Mouse (Mus musculus): ENCODE measurements around the gene Blcap. TPM values are rescaled to one million over a fixed set of nuclear protein-coding genes. Genes with fewer than 3 reads are reported as not detected.

The Blcap gene
- 36.5 and 42.1 TPM in 2 replicates for polyA plus RNA-seq (2014; fragmentation: Nextera tagmentation; extraction: Ambion mirVana)

- H3K4me2 ChIP-seq = no peak within 1 kb of the TSS
- 0 out of 2 replicates have a peak, but pooled peaks cover 3% of the 10 kb centered on the region for H3K4me1 ChIP-seq (ENCODE audit: control insufficient read depth, insufficient read depth, low read length)
- no peaks in the 10 kb centered on the region for H3K9me3 ChIP-seq (replicated peaks; ENCODE audit: control insufficient read depth, low read length)
- no peaks in the 10 kb centered on the region for H3K36me3 ChIP-seq (ENCODE audit: control insufficient read depth, insufficient read depth, low read length)
- WGBS (ENCODE audit: insufficient replicate concordance) = 11% methylated on average over 6 of the region's 6 CpGs
- H3K27me3 ChIP-seq (ENCODE audit: control insufficient read depth, insufficient read depth, low read length) = no peaks in the 10 kb centered on the region
- no peak for ATAC-seq (replicated peaks; ENCODE audit: insufficient number of reproducible peaks, low FRiP score, low TSS enrichment)
- H3K27ac ChIP-seq (ENCODE audit: low read depth, low read length) = no peak within 1 kb of the TSS
- no peak within 1 kb of the TSS for H3K9ac ChIP-seq (ENCODE audit: low read depth, low read length)
- no peak within 1 kb of the TSS for H3K4me3 ChIP-seq (ENCODE audit: low read depth, low read length)
Measured at GRCm38 (mm10) chr2:157571224-157571832, at the start of gene Blcap. Blcap (minus strand) TSS chr2:157571274.

GRCm38 (mm10) chr2:157618393-157618792, 47.3 kb upstream of the Blcap start:
- peaks cover 8% of the 10 kb centered on the region; the same call in 1 of the 2 replicates for H3K27me3 ChIP-seq (ENCODE audit: control insufficient read depth, insufficient read depth, low read length)

DNA sequence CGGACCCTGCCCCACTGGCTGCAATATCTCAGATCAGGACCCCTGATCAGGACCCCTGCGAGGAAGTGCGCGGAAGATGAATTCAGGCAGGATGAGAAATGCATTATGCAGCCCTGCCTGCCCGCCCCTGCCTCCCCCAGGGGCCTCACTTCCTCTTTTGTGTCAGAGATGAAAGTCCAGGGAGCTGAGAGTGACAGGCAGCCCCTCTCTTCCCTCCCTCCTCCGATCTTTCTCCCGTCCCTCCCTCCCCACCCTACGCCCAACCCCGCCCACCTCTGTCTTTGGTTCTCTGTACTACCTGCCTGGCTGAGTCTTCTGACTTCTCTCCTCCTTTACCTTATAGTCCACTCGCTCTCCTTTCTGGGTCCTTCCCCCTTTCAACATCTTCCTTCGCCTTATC, 42.9 kb upstream of the Blcap start:
- Histone ChIP-seq H3K4me1 (ENCODE audit: control insufficient read depth, insufficient read depth, low read length) (peaks cover 5% of the 10 kb centered on the region; the same call in 1 of the 2 replicates), H3K9ac (ENCODE audit: low read depth, low read length) (no peak overlapping the region), H3K36me3 (ENCODE audit: control insufficient read depth, insufficient read depth, low read length) (no peaks in the 10 kb centered on the region), H3K27ac (ENCODE audit: low read depth, low read length) (no peak overlapping the region), H3K4me3 (ENCODE audit: low read depth, low read length) (no peak overlapping the region), H3K4me2 (no peak overlapping the region), H3K9me3 (replicated peaks; ENCODE audit: control insufficient read depth, low read length) (no peaks in the 10 kb centered on the region), H3K27me3 (ENCODE audit: control insufficient read depth, insufficient read depth, low read length) (peaks cover 16% of the 10 kb centered on the region)
- ATAC-seq (replicated peaks; ENCODE audit: insufficient number of reproducible peaks, low FRiP score, low TSS enrichment) = no peak
- WGBS (ENCODE audit: insufficient replicate concordance) = 15% methylated on average over 11 of the region's 11 CpGs

More at GRCm38 (mm10) chr2:157618393-157618792, 47.3 kb upstream of the Blcap start:
- no peak overlapping the region for H3K9ac ChIP-seq (ENCODE audit: low read depth, low read length)
- no peak for ATAC-seq (replicated peaks; ENCODE audit: insufficient number of reproducible peaks, low FRiP score, low TSS enrichment)
- H3K27ac ChIP-seq (ENCODE audit: low read depth, low read length) = no peak overlapping the region
- H3K9me3 ChIP-seq (replicated peaks; ENCODE audit: control insufficient read depth, low read length) = no peaks in the 10 kb centered on the region
- no peak overlapping the region for H3K4me2 ChIP-seq
- peaks cover 5% of the 10 kb centered on the region; the same call in 1 of the 2 replicates for H3K4me1 ChIP-seq (ENCODE audit: control insufficient read depth, insufficient read depth, low read length)
- no peaks in the 10 kb centered on the region for H3K36me3 ChIP-seq (ENCODE audit: control insufficient read depth, insufficient read depth, low read length)
- 86% methylated on average over 4 of the region's 4 CpGs for WGBS (ENCODE audit: insufficient replicate concordance)
- H3K4me3 ChIP-seq (ENCODE audit: low read depth, low read length) = no peak overlapping the region

DNA sequence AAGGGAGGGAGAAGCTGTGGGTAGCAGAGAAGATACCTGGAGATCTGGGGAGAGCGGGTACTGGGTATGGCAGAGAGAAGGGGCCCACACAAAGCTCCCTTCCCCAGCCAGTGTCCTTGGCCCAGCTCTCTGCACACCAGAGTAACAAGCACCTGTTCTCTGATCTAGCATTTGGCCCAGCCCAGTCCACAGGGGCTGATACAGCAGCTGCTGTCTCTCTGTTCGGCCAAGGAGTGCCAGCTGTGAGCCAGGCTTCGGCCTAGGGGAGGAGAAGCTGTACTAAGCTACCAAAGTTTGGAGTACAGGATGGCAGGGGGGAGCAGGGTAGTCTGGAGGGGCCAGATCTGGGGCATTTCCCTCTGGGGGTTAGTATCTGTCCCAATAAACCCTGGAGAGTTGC, 40.7 kb upstream of the Blcap start:
- H3K4me3 ChIP-seq (ENCODE audit: low read depth, low read length) = no peak overlapping the region
- no peak overlapping the region for H3K4me2 ChIP-seq
- H3K27ac ChIP-seq (ENCODE audit: low read depth, low read length) = no peak overlapping the region
- no peaks in the 10 kb centered on the region for H3K36me3 ChIP-seq (ENCODE audit: control insufficient read depth, insufficient read depth, low read length)
- peaks cover 16% of the 10 kb centered on the region for H3K27me3 ChIP-seq (ENCODE audit: control insufficient read depth, insufficient read depth, low read length)
- H3K4me1 ChIP-seq (ENCODE audit: control insufficient read depth, insufficient read depth, low read length) = peaks cover 5% of the 10 kb centered on the region; the same call in 1 of the 2 replicates
- ATAC-seq (replicated peaks; ENCODE audit: insufficient number of reproducible peaks, low FRiP score, low TSS enrichment) = no peak
- H3K9ac ChIP-seq (ENCODE audit: low read depth, low read length) = no peak overlapping the region
- 76% methylated on average over 3 of the region's 3 CpGs for WGBS (ENCODE audit: insufficient replicate concordance)
- H3K9me3 ChIP-seq (replicated peaks; ENCODE audit: control insufficient read depth, low read length) = no peaks in the 10 kb centered on the region

DNA sequence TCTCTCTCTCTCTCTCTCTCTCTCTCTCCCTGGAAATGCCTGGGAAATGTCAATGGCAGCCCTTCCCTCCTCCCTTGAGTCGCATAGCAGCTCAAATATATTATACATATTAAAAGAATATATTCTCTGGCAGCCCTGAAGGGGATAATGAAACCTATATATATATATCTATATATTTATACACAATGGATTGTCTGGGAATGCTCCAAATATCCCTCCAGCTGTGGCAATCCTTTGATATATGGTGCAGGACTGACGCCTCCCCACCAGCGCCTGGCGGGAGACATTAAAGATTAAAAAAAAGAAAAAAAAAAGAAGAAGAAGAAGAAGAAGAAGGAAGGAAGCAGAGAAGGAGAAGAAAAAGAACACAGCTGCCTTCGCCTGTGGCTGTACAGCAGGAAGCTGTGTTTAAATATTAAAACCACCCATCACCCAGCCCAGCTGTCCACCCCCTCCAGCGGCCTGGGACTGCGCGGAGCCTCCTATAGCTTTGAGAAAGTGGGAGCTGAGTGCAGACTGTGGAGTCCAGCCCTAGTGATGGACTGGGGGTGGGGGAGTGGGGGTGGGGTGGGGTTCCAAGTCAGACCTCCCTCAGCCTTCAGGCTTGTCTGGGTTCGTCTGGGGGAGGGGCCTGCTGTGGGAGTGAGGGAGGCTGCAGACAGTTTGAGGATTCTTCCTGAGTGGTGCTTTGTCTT, 36.6 kb upstream of the Blcap start:
- Histone ChIP-seq H3K4me2 (no peak overlapping the region), H3K27ac (ENCODE audit: low read depth, low read length) (no peak overlapping the region), H3K9me3 (replicated peaks; ENCODE audit: control insufficient read depth, low read length) (no peaks in the 10 kb centered on the region), H3K4me3 (ENCODE audit: low read depth, low read length) (no peak overlapping the region), H3K27me3 (ENCODE audit: control insufficient read depth, insufficient read depth, low read length) (peaks cover 10% of the 10 kb centered on the region), H3K4me1 (ENCODE audit: control insufficient read depth, insufficient read depth, low read length) (no peaks in the 10 kb centered on the region), H3K9ac (ENCODE audit: low read depth, low read length) (no peak overlapping the region), H3K36me3 (ENCODE audit: control insufficient read depth, insufficient read depth, low read length) (no peaks in the 10 kb centered on the region)
- WGBS (ENCODE audit: insufficient replicate concordance) = 66% methylated on average over 9 of the region's 9 CpGs
- ATAC-seq (replicated peaks; ENCODE audit: insufficient number of reproducible peaks, low FRiP score, low TSS enrichment) = no peak

DNA sequence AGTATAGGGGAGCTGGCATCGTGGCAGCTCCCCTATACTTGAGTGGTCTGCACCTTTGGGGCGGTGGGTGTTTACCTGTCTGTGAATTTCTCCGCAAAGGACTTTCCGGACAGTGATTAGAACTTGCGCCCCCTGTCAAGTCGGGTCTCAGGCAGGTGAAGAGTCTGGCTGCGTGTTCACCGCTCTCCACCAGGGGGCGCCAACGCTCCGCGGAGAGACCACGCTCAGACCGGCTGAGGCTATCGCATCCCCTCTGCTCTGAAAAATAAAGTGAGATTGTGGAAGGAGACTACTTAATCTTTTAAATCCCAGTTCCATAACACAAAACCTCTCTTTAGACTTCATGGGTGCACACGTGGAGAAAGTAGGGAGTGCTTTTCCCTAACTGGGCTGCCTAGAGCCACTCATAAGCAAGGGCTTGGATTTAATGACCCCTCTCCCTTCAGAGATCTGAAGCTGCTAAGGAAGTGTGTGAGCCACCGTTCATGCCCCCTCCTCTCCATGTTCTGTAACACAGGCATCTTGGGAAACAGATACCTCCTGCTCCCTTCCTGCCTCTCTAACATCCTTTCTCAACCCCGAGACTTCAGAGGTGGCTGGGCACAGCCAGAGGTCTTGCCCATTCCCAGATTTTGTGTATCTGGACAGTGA, 34.1 kb upstream of the Blcap start:
- H3K4me2 ChIP-seq = no peak overlapping the region
- peaks cover 12% of the 10 kb centered on the region for H3K4me1 ChIP-seq (ENCODE audit: control insufficient read depth, insufficient read depth, low read length)
- H3K36me3 ChIP-seq (ENCODE audit: control insufficient read depth, insufficient read depth, low read length) = no peaks in the 10 kb centered on the region
- H3K4me3 ChIP-seq (ENCODE audit: low read depth, low read length) = no peak overlapping the region
- H3K27me3 ChIP-seq (ENCODE audit: control insufficient read depth, insufficient read depth, low read length) = peaks cover 5% of the 10 kb centered on the region; the same call in 1 of the 2 replicates
- no peak for ATAC-seq (replicated peaks; ENCODE audit: insufficient number of reproducible peaks, low FRiP score, low TSS enrichment)
- no peaks in the 10 kb centered on the region for H3K9me3 ChIP-seq (replicated peaks; ENCODE audit: control insufficient read depth, low read length)
- 0 out of 2 replicates have a peak overlapping the region, but pooled peaks have one; percentile 8 for H3K9ac ChIP-seq (ENCODE audit: low read depth, low read length)
- H3K27ac ChIP-seq (ENCODE audit: low read depth, low read length) = no peak overlapping the region
- 7% methylated on average over 18 of the region's 18 CpGs for WGBS (ENCODE audit: insufficient replicate concordance)

- 25% methylated on average over 6 of the region's 6 CpGs for WGBS (ENCODE audit: insufficient replicate concordance)
- no peaks in the 10 kb centered on the region for H3K36me3 ChIP-seq (ENCODE audit: control insufficient read depth, insufficient read depth, low read length)
- peaks cover 5% of the 10 kb centered on the region; the same call in 1 of the 2 replicates for H3K27me3 ChIP-seq (ENCODE audit: control insufficient read depth, insufficient read depth, low read length)
- no peak overlapping the region for H3K4me2 ChIP-seq
- H3K4me1 ChIP-seq (ENCODE audit: control insufficient read depth, insufficient read depth, low read length) = peaks cover 12% of the 10 kb centered on the region
- no peaks in the 10 kb centered on the region for H3K9me3 ChIP-seq (replicated peaks; ENCODE audit: control insufficient read depth, low read length)
- no peak overlapping the region for H3K4me3 ChIP-seq (ENCODE audit: low read depth, low read length)
- H3K9ac ChIP-seq (ENCODE audit: low read depth, low read length) = no peak overlapping the region
- no peak overlapping the region for H3K27ac ChIP-seq (ENCODE audit: low read depth, low read length)
- peak; percentile 78 for ATAC-seq (replicated peaks; ENCODE audit: insufficient number of reproducible peaks, low FRiP score, low TSS enrichment)
Measured at GRCm38 (mm10) chr2:157601435-157601839, 30.4 kb upstream of the Blcap start.

DNA sequence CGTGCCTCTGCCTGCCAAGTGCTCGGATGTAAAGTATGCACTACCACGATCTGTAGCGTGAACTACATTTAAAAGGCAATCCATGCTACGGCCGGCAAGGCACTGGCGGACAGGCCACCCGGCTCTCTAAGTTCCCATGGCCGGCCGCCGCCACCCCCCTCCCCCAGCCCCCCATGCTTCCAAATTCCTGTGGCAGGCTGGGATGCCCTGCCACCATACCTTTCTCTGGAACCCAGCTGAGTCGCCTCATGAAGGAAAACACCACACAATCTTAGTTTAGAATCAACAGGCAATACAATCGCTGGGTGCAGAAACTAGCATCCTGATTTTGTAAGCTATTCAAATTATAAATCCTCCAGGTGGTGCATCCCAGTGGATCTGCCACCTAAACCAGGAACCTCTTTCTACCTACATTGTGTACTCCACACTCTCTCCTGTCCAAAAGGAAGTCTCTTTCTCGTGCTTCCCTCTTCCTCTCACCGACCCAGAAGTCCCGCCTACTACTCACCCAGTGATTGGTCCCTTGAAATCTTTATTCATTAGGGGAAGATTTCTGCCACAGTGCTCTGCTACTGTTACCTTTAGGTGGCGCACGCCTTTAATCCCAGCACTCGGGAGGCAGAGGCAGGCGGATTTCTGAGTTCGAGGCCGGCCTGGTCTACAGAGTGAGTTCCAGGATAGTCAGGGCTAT, 25.9 kb upstream of the Blcap start:
- Histone ChIP-seq H3K27ac (ENCODE audit: low read depth, low read length) (no peak overlapping the region), H3K27me3 (ENCODE audit: control insufficient read depth, insufficient read depth, low read length) (no peaks in the 10 kb centered on the region), H3K36me3 (ENCODE audit: control insufficient read depth, insufficient read depth, low read length) (no peaks in the 10 kb centered on the region), H3K9ac (ENCODE audit: low read depth, low read length) (no peak overlapping the region), H3K9me3 (replicated peaks; ENCODE audit: control insufficient read depth, low read length) (no peaks in the 10 kb centered on the region), H3K4me3 (ENCODE audit: low read depth, low read length) (peak overlapping the region; percentile 24; the same call in 1 of the 2 replicates), H3K4me1 (ENCODE audit: control insufficient read depth, insufficient read depth, low read length) (peaks cover 9% of the 10 kb centered on the region), H3K4me2 (peak overlapping the region; percentile 38)
- WGBS (ENCODE audit: insufficient replicate concordance) = 52% methylated on average over 22 of the region's 22 CpGs
- ATAC-seq (replicated peaks; ENCODE audit: insufficient number of reproducible peaks, low FRiP score, low TSS enrichment) = no peak
